ENCODE assay signal across 18 mouse cellular contexts in the genomic region with DNA sequence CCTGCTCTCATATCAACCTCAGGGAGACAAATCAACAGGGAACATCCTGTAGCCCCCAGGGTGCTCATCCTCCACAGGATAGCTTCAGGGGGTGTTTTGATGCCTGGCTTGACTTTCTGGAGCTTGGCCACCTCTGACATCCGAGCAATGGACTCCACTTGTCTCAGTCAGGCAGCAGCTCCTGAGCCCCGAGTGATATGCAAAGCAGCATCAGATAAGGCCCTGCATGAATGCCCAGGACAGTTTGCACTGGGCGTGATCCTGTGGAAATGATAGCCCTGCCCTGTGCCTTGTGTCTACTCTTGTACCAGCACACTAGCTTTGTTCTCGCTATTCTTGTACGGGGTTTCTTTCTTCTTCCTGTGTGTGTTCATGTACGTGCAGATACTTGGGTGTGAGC.
DNase-seq lines count a peak whose midpoint lies in the region; ATAC-seq and TF ChIP-seq lines count a peak whose summit lies in the region.
"Had no signal": no experiment of that assay in that cellular context is flagged by ENCODE, and none has a peak within 500 bp of the region (broad histone marks: within the 10 kb centered on the region; RNA-seq: fewer than 3 reads in every experiment).

No protein-coding gene starts in this region.

- peak overlapping the region; percentile 25 for H3K4me3 ChIP-seq in erythroblast, embryonic 14.5 days (replicated peaks)
- H3K4me3 ChIP-seq in liver, embryonic 13.5 days (replicated peaks) = no peak overlapping the region
- no peak overlapping the region for H3K4me3 ChIP-seq in stomach, embryonic 14.5 days (ENCODE audit: low read depth, low read length)
- no peak overlapping the region for H3K4me3 ChIP-seq in lung, adult 2 months (replicated peaks; ENCODE audit: extremely low read depth, low read depth, low read length)
- H3K4me3 ChIP-seq: embryonic facial prominence, embryonic 15.5 days; forebrain, embryonic 15.5 days; hindbrain, embryonic 15.5 days; limb, embryonic 13.5 days had no signal

- H3K27me3 ChIP-seq in erythroblast, embryonic 14.5 days (ENCODE audit: control insufficient read depth) = no peaks in the 10 kb centered on the region
- no peaks in the 10 kb centered on the region for H3K27me3 ChIP-seq in liver, embryonic 13.5 days
- no peaks in the 10 kb centered on the region for H3K27me3 ChIP-seq in stomach, embryonic 14.5 days (ENCODE audit: control insufficient read depth, insufficient read depth, low read length)
- H3K27me3 ChIP-seq: embryonic facial prominence, embryonic 15.5 days; forebrain, embryonic 15.5 days; hindbrain, embryonic 15.5 days had no signal

- WGBS in liver, embryonic 13.5 days (ENCODE audit: insufficient replicate concordance) = 20% methylated on average over 6 of the region's 6 CpGs
- WGBS in stomach, embryonic 14.5 days = 56% methylated on average over 6 of the region's 6 CpGs
- WGBS in lung, adult 2 months = 52% methylated on average over 6 of the region's 6 CpGs

- peak; percentile 93 for ATAC-seq in liver, embryonic 13.5 days (ENCODE audit: low read depth)
- ATAC-seq in stomach, embryonic 14.5 days (ENCODE audit: insufficient number of reproducible peaks, insufficient read depth, low FRiP score, low read depth) = peak; percentile 73
- ATAC-seq: activated CD4-positive, CD25-positive, alpha-beta regulatory T cell, adult 4 months; forebrain, embryonic 15.5 days had no signal

- H3K9ac ChIP-seq in liver, embryonic 13.5 days = 0 out of 2 replicates have a peak overlapping the region, but pooled peaks have one; percentile 23
- H3K9ac ChIP-seq in stomach, embryonic 14.5 days (replicated peaks; ENCODE audit: low read depth, low read length) = no peak overlapping the region
- H3K9ac ChIP-seq: embryonic facial prominence, embryonic 15.5 days; forebrain, embryonic 15.5 days; hindbrain, embryonic 15.5 days; limb, embryonic 13.5 days had no signal

- no peak for TF ChIP-seq CTCF in lung, adult 2 months (IDR thresholded peaks at IDR 0.05; ENCODE audit: insufficient read depth, low read length)

- H3K9me3 ChIP-seq in erythroblast, embryonic 14.5 days (ENCODE audit: control insufficient read depth, low read length) = no peaks in the 10 kb centered on the region
- no peaks in the 10 kb centered on the region for H3K9me3 ChIP-seq in liver, embryonic 13.5 days (replicated peaks)
- H3K9me3 ChIP-seq in stomach, embryonic 14.5 days (ENCODE audit: control insufficient read depth, low read depth, low read length) = no peaks in the 10 kb centered on the region
- H3K9me3 ChIP-seq: embryonic facial prominence, embryonic 15.5 days; forebrain, embryonic 15.5 days; hindbrain, embryonic 15.5 days; limb, embryonic 13.5 days had no signal

- TF ChIP-seq POLR2A in lung, adult 2 months (IDR thresholded peaks at IDR 0.05; ENCODE audit: borderline replicate concordance, extremely low read depth, low read depth, low read length) = no peak

- H3K4me2 ChIP-seq in liver, embryonic 13.5 days = peak overlapping the region; percentile 46
- H3K4me2 ChIP-seq in stomach, embryonic 14.5 days (replicated peaks; ENCODE audit: low read depth, low read length) = no peak overlapping the region
- H3K4me2 ChIP-seq: embryonic facial prominence, embryonic 15.5 days; forebrain, embryonic 15.5 days; hindbrain, embryonic 15.5 days; limb, embryonic 13.5 days had no signal

- peaks cover 50% of the 10 kb centered on the region for H3K4me1 ChIP-seq in erythroblast, embryonic 14.5 days (ENCODE audit: control insufficient read depth)
- peaks cover 61% of the 10 kb centered on the region for H3K4me1 ChIP-seq in liver, embryonic 13.5 days (replicated peaks)
- H3K4me1 ChIP-seq in stomach, embryonic 14.5 days (ENCODE audit: control insufficient read depth, insufficient read depth, low read length) = no peaks in the 10 kb centered on the region
- H3K4me1 ChIP-seq in lung, adult 2 months (ENCODE audit: control insufficient read depth, insufficient read depth, low read length) = no peaks in the 10 kb centered on the region

- DNase-seq in heart, adult 11 months = peak; percentile 81
- DNase-seq in heart, adult 8-10 months (ENCODE audit: low spot score) = no peak
- peak; percentile 62 for DNase-seq in liver, embryonic 13.5 days
- DNase-seq in lung, adult 2 months = no peak
- DNase-seq in ovary, postnatal 36 days (ENCODE audit: low spot score) = no peak
- no peak for DNase-seq in cerebellum, postnatal 4 days (ENCODE audit: low spot score in 2 of 2)
- DNase-seq: adrenal gland, postnatal 25 days; cerebellum, postnatal 36 days; heart, adult 18-20 months; midbrain, embryonic 14.5 days; thymus, postnatal 25 days had no signal

- H3K36me3 ChIP-seq in erythroblast, embryonic 14.5 days (ENCODE audit: control insufficient read depth) = no peaks in the 10 kb centered on the region
- no peaks in the 10 kb centered on the region for H3K36me3 ChIP-seq in liver, embryonic 13.5 days
- H3K36me3 ChIP-seq in stomach, embryonic 14.5 days (ENCODE audit: control insufficient read depth, insufficient read depth, low read length) = no peaks in the 10 kb centered on the region
- H3K36me3 ChIP-seq: embryonic facial prominence, embryonic 15.5 days; forebrain, embryonic 15.5 days; hindbrain, embryonic 15.5 days; limb, embryonic 13.5 days had no signal

- H3K27ac ChIP-seq in liver, embryonic 13.5 days = peak overlapping the region; percentile 69
- no peak overlapping the region for H3K27ac ChIP-seq in stomach, embryonic 14.5 days (ENCODE audit: low read length)
- H3K27ac ChIP-seq: embryonic facial prominence, embryonic 15.5 days; forebrain, embryonic 15.5 days; hindbrain, embryonic 15.5 days; limb, embryonic 13.5 days had no signal

Comparison
In these comparisons a context has a peak if more than half of its experiments do, and no peak if none do; other contexts are left out.
1. DNase-seq: peak in heart, adult 11 months (single experiment) and liver, embryonic 13.5 days (single experiment); none in heart, adult 8-10 months (single experiment), lung, adult 2 months (single experiment), ovary, postnatal 36 days (single experiment) and cerebellum, postnatal 4 days (0 of 2).